Mouse (Mus musculus) embryonic fibroblast, embryonic 13.5 days (primary cell): Measurements from ENCODE around the gene Tdrkh. TPM values are rescaled to one million over a fixed set of nuclear protein-coding genes. Genes with fewer than 3 reads are reported as not detected.
A peak's percentile ranks its signal among the peaks of the same experiment; 100 is the strongest.

ENCODE experiments used
- H3K27ac ChIP-seq: 2 replicates; pipeline ENCODE4 v1.5.1; 2012; ENCODE audit warnings: low read length, control low read depth, inconsistent platforms; ENCODE audit not compliant: insufficient read depth
- H3K4me1 ChIP-seq: 2 replicates; pipeline ENCODE4 v1.6.1; 2011; ENCODE audit warnings: low read length; ENCODE audit not compliant: control insufficient read depth, insufficient read depth
- H3K4me3 ChIP-seq: 2 replicates; pipeline ENCODE4 v1.5.1; 2011; ENCODE audit warnings: mild to moderate bottlenecking, control low read depth, low read length; ENCODE audit not compliant: insufficient read depth
- CTCF ChIP-seq: IDR thresholded peaks from 2 replicates; pipeline ENCODE4 v1.5.1; 2011; ENCODE audit warnings: mild to moderate bottlenecking, control low read depth, low read length, moderate library complexity, borderline replicate concordance; ENCODE audit not compliant: insufficient read depth
- POLR2A ChIP-seq: IDR thresholded peaks from 2 replicates; pipeline ENCODE4 v1.6.1; 2011; ENCODE audit warnings: low read depth, mild to moderate bottlenecking, control low read depth, low read length, moderate library complexity
- polyA plus RNA-seq: library from polyadenylated mRNA; stranded (reverse); fragments of >200 nt; gene quantifications from 2 replicates; pipeline ENCODE4 v1.2.4, GENCODE M21; 2011; ENCODE audit warnings: low read depth; ENCODE audit not compliant: missing spikeins, insufficient read length

Gene Tdrkh
- polyA plus RNA-seq, 1 experiment, result 9.0 TPM

DNA sequence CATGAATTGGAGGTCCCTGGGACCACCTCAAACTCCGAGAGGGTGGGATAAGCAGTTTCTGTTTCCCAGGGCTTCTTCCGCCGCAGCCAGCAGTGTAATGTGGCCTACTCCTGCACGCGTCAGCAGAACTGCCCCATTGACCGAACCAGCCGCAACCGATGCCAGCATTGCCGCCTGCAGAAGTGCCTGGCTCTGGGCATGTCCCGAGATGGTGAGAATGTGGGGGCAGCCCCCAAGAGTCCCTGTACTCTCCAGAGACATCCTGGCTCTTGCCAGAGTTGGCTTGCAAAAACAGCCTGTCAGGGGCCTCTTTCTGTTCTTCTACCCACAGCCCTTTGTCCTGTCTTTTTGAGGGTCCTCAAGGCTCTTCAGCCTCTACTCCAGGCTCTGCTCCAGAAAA lies 25.7 kb upstream of the Tdrkh start:
- Histone ChIP-seq H3K4me1 (peaks cover 2% of the 10 kb centered on the region; the same call in 1 of the 2 replicates), H3K27ac (no peak overlapping the region), H3K4me3 (no peak overlapping the region)
- TF ChIP-seq CTCF (no peak), POLR2A (no peak)

DNA sequence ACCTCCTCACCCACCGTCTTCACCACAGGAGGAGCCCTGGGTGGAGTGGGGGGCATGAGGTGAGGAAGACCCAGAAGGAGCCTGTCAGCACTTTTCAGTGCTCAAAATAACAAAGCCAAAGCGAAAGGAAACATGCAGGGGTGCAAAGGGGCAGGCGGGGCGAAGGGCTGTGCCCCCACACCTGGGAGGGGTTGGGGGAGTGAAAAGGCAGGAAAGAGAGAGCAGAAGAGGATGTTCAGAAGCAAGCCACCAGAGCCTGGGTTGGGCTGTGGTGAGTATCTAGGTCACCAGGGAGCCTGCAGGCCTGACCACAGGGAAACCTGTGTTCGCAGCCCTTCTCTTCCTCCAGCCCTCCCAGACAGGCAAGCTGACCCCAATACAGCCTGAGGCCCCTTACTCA lies 25.0 kb upstream of the Tdrkh start:
- no peak for TF ChIP-seq POLR2A
- no peak for TF ChIP-seq CTCF
- H3K4me1 ChIP-seq, result peaks cover 2% of the 10 kb centered on the region; the same call in 1 of the 2 replicates

DNA sequence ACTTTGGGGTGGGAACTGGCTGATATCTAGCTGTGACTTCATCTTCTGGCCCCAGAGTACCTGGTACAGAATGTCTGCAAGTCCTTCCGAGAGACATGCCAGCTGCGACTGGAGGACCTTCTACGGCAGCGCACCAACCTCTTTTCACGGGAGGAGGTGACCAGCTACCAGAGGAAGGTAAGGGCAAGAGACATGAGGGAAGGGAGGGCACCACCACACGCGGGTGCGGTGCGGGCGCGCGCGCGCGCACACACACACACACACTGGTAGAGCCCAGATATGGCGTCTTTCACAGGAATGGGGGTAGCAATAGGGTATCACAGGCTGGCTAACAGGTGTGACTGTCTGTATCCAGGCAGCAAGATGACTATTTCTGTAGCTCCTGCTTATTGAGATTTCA lies 23.7 kb upstream of the Tdrkh start:
- H3K27ac ChIP-seq, result no peak overlapping the region
- no peak for TF ChIP-seq CTCF
- no peak for TF ChIP-seq POLR2A
- H3K4me1 ChIP-seq, result no peaks in the 10 kb centered on the region
- H3K4me3 ChIP-seq, result no peak overlapping the region

More for the DNA sequence above, 25.0 kb upstream of the Tdrkh start:
- Histone ChIP-seq H3K27ac (no peak overlapping the region), H3K4me3 (no peak overlapping the region)

DNA sequence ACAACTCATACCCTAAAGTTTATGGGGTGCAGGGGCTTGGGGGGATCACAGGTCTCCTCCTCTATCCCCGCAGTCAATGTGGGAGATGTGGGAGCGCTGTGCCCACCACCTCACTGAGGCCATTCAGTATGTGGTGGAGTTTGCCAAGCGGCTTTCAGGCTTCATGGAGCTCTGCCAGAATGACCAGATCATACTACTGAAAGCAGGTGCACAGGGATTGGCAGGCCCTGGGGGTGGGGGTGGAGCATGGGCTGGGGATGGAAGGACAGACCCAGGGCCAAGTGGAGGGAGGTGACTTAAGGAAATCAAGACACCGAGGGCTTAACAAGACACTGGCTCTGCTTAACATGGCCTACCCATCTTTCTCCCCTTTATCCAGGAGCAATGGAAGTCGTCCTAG lies 22.1 kb upstream of the Tdrkh start:
- Histone ChIP-seq H3K4me1 (no peaks in the 10 kb centered on the region), H3K4me3 (no peak overlapping the region), H3K27ac (no peak overlapping the region)
- TF ChIP-seq POLR2A (no peak), CTCF (no peak)

DNA sequence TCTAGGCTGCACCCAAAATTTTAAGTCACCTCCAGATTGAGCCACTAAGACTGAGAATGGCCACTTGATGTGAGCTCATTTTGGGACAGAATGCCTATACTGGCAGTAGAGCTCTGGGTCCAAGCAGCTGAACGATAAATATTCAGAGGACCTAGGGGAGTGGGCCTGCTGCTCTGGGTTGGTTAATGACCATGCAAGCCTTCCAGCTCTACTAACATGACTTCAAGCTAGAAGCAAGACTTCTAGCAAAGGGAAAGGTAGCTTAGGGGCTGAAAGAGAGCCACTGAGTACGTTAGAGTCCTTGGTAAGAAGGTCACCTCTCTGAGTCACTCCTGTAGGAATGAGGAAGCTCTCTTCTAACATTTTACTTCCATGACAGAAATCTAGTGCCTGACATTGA lies 20.9 kb upstream of the Tdrkh start:
- H3K4me3 ChIP-seq, result no peak overlapping the region
- H3K4me1 ChIP-seq, result no peaks in the 10 kb centered on the region
- TF ChIP-seq POLR2A (no peak), CTCF (no peak)
- no peak overlapping the region for H3K27ac ChIP-seq

DNA sequence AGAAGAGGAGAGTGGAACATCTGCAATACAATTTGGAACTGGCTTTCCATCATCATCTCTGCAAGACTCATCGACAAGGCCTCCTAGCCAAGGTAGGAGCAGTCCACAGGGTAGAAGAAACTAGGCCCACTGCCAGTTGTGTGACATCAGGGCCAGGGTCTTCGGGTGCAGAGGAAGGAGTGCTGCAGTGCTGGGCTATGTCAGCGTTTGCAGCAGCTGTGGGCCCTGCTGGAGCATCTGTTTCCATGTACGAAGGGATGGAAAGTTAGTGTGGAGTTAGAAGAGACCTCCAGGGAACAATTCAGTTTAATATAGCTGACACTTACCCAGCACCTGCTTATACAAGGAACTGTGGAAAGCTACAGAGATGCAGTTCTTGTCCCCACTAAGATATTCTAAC lies 20.0 kb upstream of the Tdrkh start:
- Histone ChIP-seq H3K4me3 (no peak overlapping the region), H3K27ac (no peak overlapping the region), H3K4me1 (no peaks in the 10 kb centered on the region)
- no peak for TF ChIP-seq CTCF
- no peak for TF ChIP-seq POLR2A

DNA sequence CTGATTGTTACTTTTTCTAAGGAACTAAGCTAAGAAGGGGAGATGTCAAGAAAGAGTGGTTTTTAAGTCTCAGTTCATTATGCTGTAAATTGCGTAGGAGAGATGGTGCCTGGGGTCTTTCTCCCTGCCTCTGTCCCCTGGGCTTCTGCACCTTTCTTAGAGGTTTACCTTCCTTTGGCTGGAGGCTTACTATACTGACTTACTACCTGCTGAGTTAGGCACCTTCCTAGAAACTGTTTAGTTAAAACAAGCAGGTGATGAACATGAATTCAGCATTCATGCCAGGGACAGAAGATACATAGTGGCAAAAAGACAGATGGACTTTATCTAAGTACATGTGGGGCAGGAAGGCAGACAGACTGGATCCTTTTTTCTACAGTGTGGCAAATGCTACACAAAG lies 16.7 kb upstream of the Tdrkh start:
- TF ChIP-seq CTCF, result no peak
- TF ChIP-seq POLR2A, result no peak
- Histone ChIP-seq H3K4me1 (no peaks in the 10 kb centered on the region), H3K4me3 (no peak overlapping the region), H3K27ac (no peak overlapping the region)

DNA sequence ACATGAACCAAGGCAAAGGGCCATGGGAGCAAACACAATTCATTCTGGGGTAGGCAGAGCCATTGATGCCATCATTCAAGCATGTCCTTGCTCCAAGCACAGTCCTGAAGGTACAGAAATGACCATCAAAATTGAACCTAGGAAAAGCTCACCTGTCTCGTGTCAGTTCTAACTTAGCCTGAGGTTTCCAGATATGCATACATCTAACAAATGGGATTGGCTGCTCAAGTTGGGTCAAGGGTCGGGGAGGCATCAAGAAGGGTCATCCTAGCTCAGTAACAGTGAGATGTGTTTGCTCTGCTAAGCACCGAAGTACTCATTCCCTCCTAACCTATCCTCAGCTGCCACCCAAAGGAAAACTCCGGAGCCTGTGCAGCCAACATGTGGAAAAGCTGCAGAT lies 16.2 kb upstream of the Tdrkh start:
- no peak overlapping the region for H3K4me3 ChIP-seq
- no peak for TF ChIP-seq POLR2A
- no peak for TF ChIP-seq CTCF
- H3K27ac ChIP-seq, result no peak overlapping the region
- no peaks in the 10 kb centered on the region for H3K4me1 ChIP-seq

DNA sequence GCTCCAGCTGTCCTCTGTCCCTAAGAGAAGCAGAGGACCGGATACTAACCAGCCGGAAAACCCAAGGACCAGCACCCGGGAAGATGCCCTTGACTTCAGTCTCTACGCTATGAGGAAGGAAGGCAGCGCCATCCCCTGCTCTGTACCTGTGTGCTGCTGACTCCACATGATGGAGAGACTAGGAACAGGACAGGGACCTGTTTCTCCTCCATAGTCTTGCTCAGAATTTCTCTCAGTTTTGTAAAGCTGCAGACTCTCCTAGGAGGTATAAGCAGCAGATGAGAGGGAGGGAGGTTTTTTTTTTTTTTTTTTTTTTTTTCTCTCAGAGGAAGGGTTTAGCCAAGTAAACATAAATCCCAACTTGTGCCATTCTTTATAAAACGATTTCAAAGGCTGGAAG lies 14.9 kb upstream of the Tdrkh start, which contains the start of gene Lingo4:
Lingo4 (plus strand) TSS at position 301 of the 400 bp plus-strand sequence.
- Histone ChIP-seq H3K4me1 (no peaks in the 10 kb centered on the region), H3K27ac (no peak within 1 kb of the TSS), H3K4me3 (peak within 1 kb of the TSS; percentile 14; the same call in 1 of the 2 replicates)
- TF ChIP-seq POLR2A (no peak), CTCF (no peak)

DNA sequence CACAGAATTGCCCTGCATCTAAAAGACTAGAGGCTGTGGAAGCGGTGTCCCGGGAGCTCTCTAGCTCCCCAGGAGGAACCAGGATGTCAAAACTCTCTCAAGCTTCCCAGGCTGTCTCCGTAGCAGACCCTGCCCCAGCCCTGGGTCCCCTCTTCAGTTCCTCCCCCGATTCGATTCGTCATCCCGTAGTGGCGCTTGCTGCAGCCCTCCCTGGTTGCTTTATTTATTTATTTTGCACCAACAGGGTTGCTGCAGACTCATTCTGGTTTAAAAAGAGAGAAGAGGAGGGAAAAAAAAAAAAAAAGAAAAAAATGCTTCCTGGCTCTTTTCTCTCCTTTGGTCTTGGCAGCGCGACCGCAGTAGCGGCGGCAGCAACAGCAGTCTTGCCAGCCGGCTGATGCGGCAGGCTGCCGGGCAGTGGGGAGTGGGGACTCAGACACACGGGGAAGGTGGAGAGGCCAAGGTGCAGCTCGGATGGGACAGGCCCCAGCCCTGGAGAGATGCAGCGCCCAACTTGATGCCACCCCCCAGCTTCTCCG lies 14.1 kb upstream of the Tdrkh start:
- Histone ChIP-seq H3K27ac (no peak overlapping the region), H3K4me1 (0 out of 2 replicates have a peak, but pooled peaks cover under 1% of the 10 kb centered on the region), H3K4me3 (peak overlapping the region; percentile 14; the same call in 1 of the 2 replicates)
- TF ChIP-seq POLR2A, result no peak
- no peak for TF ChIP-seq CTCF

DNA sequence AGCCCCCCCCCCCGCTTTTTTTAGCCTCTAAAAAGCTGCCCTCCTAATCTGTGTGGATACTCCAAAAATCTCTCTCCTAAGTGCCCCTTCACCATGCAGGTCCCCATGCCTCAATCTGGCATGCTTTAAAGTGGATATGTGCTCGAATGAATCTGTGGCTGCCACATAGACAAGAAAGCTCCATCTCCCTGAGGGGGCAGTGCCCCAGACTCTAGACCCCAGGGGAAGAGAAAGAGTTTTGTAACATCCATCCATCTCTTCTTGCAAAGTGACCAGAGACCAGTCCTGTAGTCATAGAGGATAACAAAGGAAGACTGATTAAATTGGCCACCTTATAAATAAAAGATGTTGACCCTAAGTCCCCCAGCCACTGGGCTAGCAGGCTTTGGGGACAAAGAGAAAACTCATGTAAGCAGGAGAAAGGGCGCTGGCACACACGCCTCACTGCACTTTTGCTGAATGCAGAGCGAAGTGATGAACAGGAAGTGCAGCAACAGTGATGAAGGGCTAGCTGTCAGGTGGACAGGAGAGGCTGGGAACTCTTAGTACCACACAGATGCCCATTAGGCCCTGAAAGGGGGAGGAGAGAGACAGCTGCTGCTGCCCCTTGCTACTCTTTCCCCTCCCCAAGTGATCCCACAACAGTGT lies 13.3 kb upstream of the Tdrkh start:
- no peak for TF ChIP-seq POLR2A
- no peak for TF ChIP-seq CTCF
- no peak overlapping the region for H3K4me3 ChIP-seq
- no peak overlapping the region for H3K27ac ChIP-seq
- peaks cover 5% of the 10 kb centered on the region; the same call in 1 of the 2 replicates for H3K4me1 ChIP-seq
